Mouse (Mus musculus) skeletal muscle tissue, postnatal 0 days (tissue): Measurements from ENCODE around the gene Fbln2. TPM values are rescaled to one million over a fixed set of nuclear protein-coding genes. Genes with fewer than 3 reads are reported as not detected.

Experiments
- polyA plus RNA-seq: library from polyadenylated mRNA; unstranded; fragments of >200 nt; fragmentation: Nextera tagmentation; extraction: Ambion mirVana; gene quantifications from 2 replicates; pipeline ENCODE4 v1.2.1, GENCODE M21; 2015

The Fbln2 gene
- 80.3 and 82.6 TPM in 2 replicates for polyA plus RNA-seq

GRCm38 (mm10) chr6:91212155-91212554 is at the start of gene Fbln2:
Fbln2 (plus strand) TSS chr6:91212455.

Other genes starting within 250 kb of the Fbln2 start
- 9.8 and 10.3 TPM in 2 replicates for gene Iqsec1, start 223.8 kb upstream of the Fbln2 start, polyA plus RNA-seq
- 5.2 and 7.5 TPM in 2 replicates for gene Nup210, start 95.6 kb upstream of the Fbln2 start, polyA plus RNA-seq
- 8.1 and 10.8 TPM in 2 replicates for gene Hdac11, start 55.8 kb upstream of the Fbln2 start, polyA plus RNA-seq
- 0.06 TPM in 1 of 2 replicates, not detected in the other for gene Wnt7a, start 198.9 kb downstream of the Fbln2 start, polyA plus RNA-seq